Mouse (Mus musculus) hindbrain, embryonic 16.5 days (tissue): ENCODE results near the gene Npm1. TPM values are rescaled to one million over a fixed set of nuclear protein-coding genes. Genes with fewer than 3 reads are reported as not detected.

Source experiments
- ATAC-seq: fragments of 200-750 bp; cut with Nextera tagmentation; 2 replicates; pipeline ENCODE4 v1.8.0; 2017; ENCODE audit warnings: moderate TSS enrichment, moderate library complexity
- H3K27ac ChIP-seq: fragments of 300-500 bp; sonication (generic); 2 replicates; pipeline ENCODE4 v1.5.1; 2014; ENCODE audit warnings: low read depth, mild to moderate bottlenecking, control low read depth, low read length, moderate library complexity
- H3K27me3 ChIP-seq: fragments of 300-500 bp; sonication (generic); replicated peaks from 2 replicates; pipeline ENCODE4 v1.6.1; 2014; ENCODE audit warnings: low read length; ENCODE audit not compliant: control insufficient read depth, insufficient read depth
- H3K36me3 ChIP-seq: fragments of 300-500 bp; sonication (generic); 2 replicates; pipeline ENCODE4 v1.6.1; 2014; ENCODE audit warnings: mild to moderate bottlenecking, low read length, moderate library complexity, mixed read lengths; ENCODE audit not compliant: control insufficient read depth, insufficient read depth
- H3K4me1 ChIP-seq: fragments of 300-500 bp; sonication (generic); 2 replicates; pipeline ENCODE4 v1.6.1; 2014; ENCODE audit warnings: low read depth, low read length; ENCODE audit not compliant: control insufficient read depth, insufficient read depth
- H3K4me2 ChIP-seq: fragments of 300-500 bp; sonication (generic); 2 replicates; pipeline ENCODE4 v1.6.1; 2014; ENCODE audit warnings: mild to moderate bottlenecking, low read length, control low read depth, moderate library complexity
- H3K4me3 ChIP-seq: fragments of 300-500 bp; sonication (generic); 2 replicates; pipeline ENCODE4 v1.5.1; 2014; ENCODE audit warnings: mild to moderate bottlenecking, low read length, control low read depth, moderate library complexity
- H3K9ac ChIP-seq: fragments of 300-500 bp; sonication (generic); 2 replicates; pipeline ENCODE4 v1.6.1; 2014; ENCODE audit warnings: low read depth, mild to moderate bottlenecking, control low read depth, low read length, moderate library complexity
- H3K9me3 ChIP-seq: fragments of 300-500 bp; sonication (generic); 2 replicates; pipeline ENCODE4 v1.6.1; 2014; ENCODE audit warnings: mild to moderate bottlenecking, low read length, moderate library complexity; ENCODE audit not compliant: control insufficient read depth
- WGBS: fragments of 180-500 bp; shearing (Covaris S2); extraction: QIAGEN DNeasy Blood & Tissue Kit; methylation state at CpG from one replicate; pipeline ENCODE4 v1.1.7; 2014; 5-methylcytosine and 5-hydroxymethylcytosine counted together
- polyA plus RNA-seq: library from polyadenylated mRNA; unstranded; fragments of >200 nt; fragmentation: Nextera tagmentation; extraction: Ambion mirVana; gene quantifications from 2 replicates; pipeline ENCODE4 v1.2.1, GENCODE M21; 2015

Gene Npm1
- polyA plus RNA-seq, 1 experiment from 2014 or later = 353 TPM

DNA sequence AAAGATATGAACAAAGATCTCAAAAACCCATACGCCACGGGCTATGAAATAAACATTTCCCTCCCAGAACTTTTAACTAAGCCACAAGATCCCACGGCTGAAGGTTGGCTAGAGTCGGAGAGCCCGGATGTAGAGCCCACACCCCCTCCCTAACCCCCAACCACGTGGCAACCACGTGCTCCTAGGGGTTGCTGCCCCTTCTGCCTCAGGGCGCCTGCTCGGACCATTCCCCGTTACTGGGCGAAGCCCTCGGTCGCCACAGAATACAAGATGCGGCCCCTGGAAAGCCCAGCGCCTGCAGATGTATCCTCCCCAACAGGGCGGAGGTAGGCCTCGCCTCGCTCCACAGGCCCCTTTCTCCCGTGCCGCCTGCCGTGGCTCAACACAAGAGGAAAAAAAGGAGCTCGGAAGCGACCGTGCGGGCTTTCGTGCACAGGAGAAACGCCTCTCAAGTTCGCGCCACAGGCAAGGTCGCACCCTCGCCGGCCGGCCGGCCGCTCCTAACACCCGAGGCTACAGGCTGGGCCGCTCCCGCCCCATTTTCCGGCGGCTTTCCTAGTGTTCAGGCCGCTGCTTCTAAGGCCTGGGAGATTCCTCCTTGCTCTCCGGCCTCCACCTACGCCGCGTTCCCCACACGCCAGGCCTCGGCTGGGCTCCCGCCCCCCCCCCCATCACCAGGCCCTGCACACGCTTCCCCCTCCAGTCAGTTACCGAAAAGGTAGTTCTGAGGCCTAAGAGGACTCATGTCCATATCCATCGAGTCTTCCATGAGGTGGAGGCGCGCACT lies 602 bp downstream of the Npm1 start:
- Histone ChIP-seq H3K36me3 (peaks cover 16% of the 10 kb centered on the region), H3K9me3 (no peaks in the 10 kb centered on the region), H3K27me3 (no peaks in the 10 kb centered on the region), H3K4me3 (peak overlapping the region; percentile 94), H3K4me1 (peaks cover 9% of the 10 kb centered on the region), H3K9ac (peak overlapping the region; percentile 89), H3K27ac (peak overlapping the region; percentile 90), H3K4me2 (peak overlapping the region; percentile 95)
- WGBS = 3% methylated on average over 45 of the region's 53 CpGs
- peak; percentile 58 for ATAC-seq

DNA sequence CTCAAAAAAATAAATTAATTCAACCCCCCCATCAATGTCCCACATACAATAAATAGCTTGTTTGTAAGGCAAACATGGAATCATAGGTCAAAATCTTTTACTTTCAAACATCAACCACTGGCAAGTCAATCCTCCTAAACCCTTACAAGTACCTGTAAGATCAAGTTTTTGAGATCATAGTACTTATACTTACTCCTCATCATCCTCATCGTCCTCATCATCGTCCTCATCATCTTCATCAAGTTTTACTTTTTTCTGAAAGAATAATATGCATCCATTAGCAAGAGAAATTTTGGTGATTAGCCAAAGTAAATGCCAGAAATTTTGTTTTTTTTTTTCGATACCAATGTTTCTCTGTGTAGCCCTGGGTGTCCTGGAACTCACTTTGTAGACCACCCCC lies 3.3 kb downstream of the Npm1 start:
- Histone ChIP-seq H3K27me3 (no peaks in the 10 kb centered on the region), H3K4me3 (no peak overlapping the region), H3K36me3 (peaks cover 24% of the 10 kb centered on the region), H3K9ac (no peak overlapping the region), H3K27ac (no peak overlapping the region), H3K9me3 (no peaks in the 10 kb centered on the region), H3K4me2 (no peak overlapping the region), H3K4me1 (peaks cover 9% of the 10 kb centered on the region)
- WGBS = 93% methylated on average over 3 of the region's 3 CpGs
- ATAC-seq = no peak

DNA sequence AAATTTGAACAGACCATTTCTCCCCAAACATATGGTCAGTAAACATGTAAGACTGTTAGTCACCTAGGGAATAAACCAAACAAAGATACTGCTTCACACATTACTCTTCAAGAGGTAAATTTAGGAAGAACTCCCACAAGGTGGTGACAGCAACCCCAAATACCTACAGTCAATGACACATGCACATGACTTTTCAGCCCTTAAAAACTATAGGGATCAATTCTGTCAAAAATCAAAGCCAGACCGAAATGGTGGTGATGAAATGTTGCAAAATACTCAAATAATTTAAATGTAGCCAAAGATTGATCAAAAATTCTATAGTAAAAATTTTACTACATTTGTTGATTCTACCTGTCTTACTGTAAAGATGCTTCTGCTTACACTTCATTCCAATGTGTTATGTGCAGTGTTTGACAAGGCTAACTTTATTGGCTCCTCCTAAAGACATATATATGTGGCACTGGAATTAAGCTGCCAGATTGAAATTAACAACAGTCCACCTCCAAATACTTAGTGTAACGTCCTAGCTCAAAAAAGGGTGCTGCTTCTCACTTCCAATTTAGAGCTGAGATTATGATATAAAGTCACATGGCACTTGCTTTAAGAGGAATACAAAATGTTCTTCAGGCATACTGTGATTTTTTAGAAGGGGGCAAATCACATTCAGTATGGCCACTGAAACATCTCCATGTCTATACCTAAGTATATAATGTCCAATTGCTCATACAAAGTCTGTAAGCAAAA lies 5.4 kb downstream of the Npm1 start:
- ATAC-seq = no peak
- no peak overlapping the region for H3K27ac ChIP-seq
- peaks cover 9% of the 10 kb centered on the region for H3K4me1 ChIP-seq
- peaks cover 35% of the 10 kb centered on the region for H3K36me3 ChIP-seq
- H3K9me3 ChIP-seq = no peaks in the 10 kb centered on the region
- no peak overlapping the region for H3K4me3 ChIP-seq
- no peak overlapping the region for H3K9ac ChIP-seq
- H3K4me2 ChIP-seq = no peak overlapping the region
- no peaks in the 10 kb centered on the region for H3K27me3 ChIP-seq
- 82% methylated on average over 2 of the region's 2 CpGs for WGBS

DNA sequence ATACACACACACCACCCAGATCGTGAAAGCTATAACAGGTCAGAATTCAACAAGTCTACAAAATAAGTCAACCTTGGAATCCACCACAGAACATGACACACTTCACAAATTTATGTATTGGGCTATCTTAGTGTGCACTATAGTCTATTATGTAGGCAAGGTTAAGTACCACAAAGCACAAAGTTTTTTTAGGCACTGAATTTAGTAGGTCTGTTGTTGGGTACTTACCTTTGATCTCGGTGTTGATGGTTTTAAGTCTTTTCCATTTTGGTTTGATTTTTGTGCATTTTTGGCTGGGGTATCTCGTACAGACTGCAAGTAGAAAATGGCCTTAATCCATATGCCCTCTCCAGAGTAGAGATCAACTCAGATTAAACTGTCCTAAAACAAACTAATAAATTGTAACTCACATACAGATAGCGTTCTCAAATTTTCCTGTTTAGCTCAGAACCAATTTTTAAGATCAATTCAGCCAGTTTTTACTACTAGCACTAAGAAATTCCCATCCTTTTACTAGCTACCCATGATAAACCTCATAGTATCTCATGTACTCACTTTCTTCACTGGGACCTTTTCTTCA lies 6.5 kb downstream of the Npm1 start:
- Histone ChIP-seq H3K9ac (no peak overlapping the region), H3K4me3 (no peak overlapping the region), H3K27ac (no peak overlapping the region), H3K4me1 (peaks cover 5% of the 10 kb centered on the region), H3K4me2 (no peak overlapping the region), H3K27me3 (no peaks in the 10 kb centered on the region), H3K36me3 (peaks cover 38% of the 10 kb centered on the region), H3K9me3 (no peaks in the 10 kb centered on the region)
- ATAC-seq = no peak
- 89% methylated on average over 4 of the region's 4 CpGs for WGBS

DNA sequence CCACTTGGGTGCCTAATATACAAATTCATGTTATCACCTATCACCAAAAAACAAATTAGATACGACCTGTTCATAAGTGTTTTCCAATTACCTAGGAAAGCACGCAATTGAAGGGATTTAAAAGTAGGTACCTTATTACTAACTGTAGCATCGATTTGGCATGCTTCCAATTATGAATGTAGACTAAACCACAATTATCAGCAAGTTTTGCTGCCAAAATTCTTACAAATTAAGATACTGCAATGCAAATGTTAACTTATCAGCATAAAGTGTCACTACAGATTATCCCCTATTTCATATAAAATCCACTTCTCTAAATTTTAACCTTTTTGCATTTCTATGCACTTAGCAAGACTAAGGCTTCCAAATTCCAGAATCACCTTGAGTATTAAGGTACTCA lies 8.5 kb downstream of the Npm1 start:
- Histone ChIP-seq H3K9me3 (no peaks in the 10 kb centered on the region), H3K27ac (no peak overlapping the region), H3K4me3 (no peak overlapping the region), H3K36me3 (peaks cover 41% of the 10 kb centered on the region), H3K27me3 (no peaks in the 10 kb centered on the region), H3K9ac (no peak overlapping the region), H3K4me2 (no peak overlapping the region), H3K4me1 (no peaks in the 10 kb centered on the region)
- WGBS = 94% methylated on average over 3 of the region's 3 CpGs
- ATAC-seq = no peak

DNA sequence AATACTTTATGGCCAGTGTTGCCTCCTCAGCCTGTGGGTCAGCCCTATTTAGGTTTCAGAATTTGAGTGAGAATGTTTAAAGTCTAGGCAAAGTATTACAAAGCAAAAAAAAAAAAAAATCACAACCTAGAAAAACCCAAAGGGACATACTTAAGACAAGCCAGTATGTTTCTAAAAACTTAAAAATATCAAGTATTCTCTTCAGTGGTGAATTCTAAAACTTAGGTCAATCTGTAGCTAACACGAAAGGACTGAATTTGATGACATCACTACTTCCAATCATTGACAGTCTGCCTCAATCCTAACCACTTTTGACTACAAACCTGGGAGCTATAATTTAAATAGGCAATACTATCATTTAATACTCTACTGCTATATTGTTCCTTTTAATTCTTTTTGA lies 10.0 kb downstream of the Npm1 start:
- Histone ChIP-seq H3K4me1 (no peaks in the 10 kb centered on the region), H3K9me3 (no peaks in the 10 kb centered on the region), H3K4me3 (no peak overlapping the region), H3K27me3 (no peaks in the 10 kb centered on the region), H3K36me3 (peaks cover 40% of the 10 kb centered on the region), H3K27ac (no peak overlapping the region), H3K4me2 (no peak overlapping the region), H3K9ac (no peak overlapping the region)
- 94% methylated on average over 1 of the region's 1 CpGs for WGBS
- no peak for ATAC-seq

DNA sequence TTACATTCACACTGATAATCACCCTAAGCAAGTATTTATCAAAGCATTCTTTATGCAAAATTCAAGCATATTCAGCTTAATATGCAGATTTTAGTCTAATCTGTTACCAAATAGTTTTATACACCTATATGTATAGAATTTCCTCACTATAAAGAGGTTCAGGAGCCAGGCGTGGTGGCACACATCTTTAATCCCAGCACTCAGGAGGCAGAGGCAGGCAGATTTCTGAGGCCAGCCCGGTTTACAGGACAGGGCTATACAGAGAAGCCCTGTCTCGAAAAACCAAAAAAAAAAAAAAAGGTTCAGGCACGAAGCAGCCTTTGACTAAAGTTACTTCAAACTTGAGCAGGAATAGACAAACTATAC lies 11.2 kb downstream of the Npm1 start:
- 81% methylated on average over 4 of the region's 4 CpGs for WGBS
- Histone ChIP-seq H3K9ac (no peak overlapping the region), H3K4me3 (no peak overlapping the region), H3K9me3 (no peaks in the 10 kb centered on the region), H3K36me3 (peaks cover 36% of the 10 kb centered on the region), H3K4me2 (no peak overlapping the region), H3K27ac (no peak overlapping the region), H3K4me1 (peaks cover 2% of the 10 kb centered on the region), H3K27me3 (no peaks in the 10 kb centered on the region)
- no peak for ATAC-seq

DNA sequence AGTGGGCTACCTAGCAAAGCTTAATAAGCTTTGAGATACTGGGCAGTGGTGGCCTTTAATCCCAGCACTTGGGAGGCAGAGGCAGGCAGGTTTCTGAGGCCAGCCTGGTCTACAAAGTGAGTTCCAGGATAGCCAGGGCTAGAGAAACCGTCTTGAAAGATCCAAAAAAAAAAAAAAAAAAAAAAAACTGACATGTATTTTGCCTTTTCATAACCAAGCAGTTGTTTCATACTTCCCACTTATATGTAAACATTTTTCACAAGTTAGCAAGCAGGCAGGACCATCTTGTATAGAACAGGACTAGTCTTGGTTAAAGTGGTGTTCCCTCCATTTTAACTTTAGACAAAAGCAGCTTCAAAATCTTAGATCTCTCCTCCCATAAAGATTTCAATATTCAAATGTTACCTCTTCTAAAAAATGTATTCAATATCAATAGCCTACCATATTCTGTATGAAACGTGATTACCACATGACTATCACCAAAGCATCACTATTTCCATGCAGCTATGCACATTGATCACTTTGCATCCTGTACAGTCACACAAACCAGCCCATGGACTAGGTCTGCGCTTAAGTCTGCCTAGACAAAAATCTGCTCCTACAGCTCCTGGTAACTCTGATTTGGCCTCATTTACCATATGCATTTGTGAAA lies 11.8 kb downstream of the Npm1 start:
- Histone ChIP-seq H3K9me3 (no peaks in the 10 kb centered on the region), H3K4me1 (peaks cover 6% of the 10 kb centered on the region), H3K4me2 (no peak overlapping the region), H3K27me3 (no peaks in the 10 kb centered on the region), H3K4me3 (no peak overlapping the region), H3K36me3 (peaks cover 34% of the 10 kb centered on the region), H3K9ac (no peak overlapping the region), H3K27ac (no peak overlapping the region)
- WGBS = 78% methylated on average over 3 of the region's 3 CpGs
- no peak for ATAC-seq

DNA sequence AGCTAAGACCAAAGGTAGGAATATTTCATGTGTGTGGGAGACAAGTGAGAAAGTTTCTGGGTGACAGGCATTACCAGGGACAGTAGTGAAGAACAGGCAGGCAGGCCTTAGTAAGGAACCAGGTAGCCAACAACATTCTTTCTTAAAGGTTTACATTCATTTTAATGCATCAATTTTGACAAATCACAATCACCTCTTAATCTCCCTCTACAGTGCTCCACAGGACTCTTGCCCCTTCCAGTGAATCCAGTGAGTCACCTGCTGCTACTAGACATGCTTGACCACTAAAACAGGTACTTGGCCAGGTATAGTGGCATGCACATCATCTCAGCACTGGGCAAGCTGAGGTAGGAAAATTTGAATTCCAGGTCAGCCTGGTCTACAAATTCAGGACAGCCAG lies 12.6 kb downstream of the Npm1 start:
- Histone ChIP-seq H3K4me1 (peaks cover 11% of the 10 kb centered on the region), H3K9ac (no peak overlapping the region), H3K36me3 (peaks cover 32% of the 10 kb centered on the region), H3K27me3 (no peaks in the 10 kb centered on the region), H3K27ac (no peak overlapping the region), H3K9me3 (no peaks in the 10 kb centered on the region), H3K4me3 (no peak overlapping the region), H3K4me2 (no peak overlapping the region)
- no peak for ATAC-seq
